Mouse (Mus musculus): ENCODE measurements around the gene Lrrc1.

Lrrc1 gene

DNA sequence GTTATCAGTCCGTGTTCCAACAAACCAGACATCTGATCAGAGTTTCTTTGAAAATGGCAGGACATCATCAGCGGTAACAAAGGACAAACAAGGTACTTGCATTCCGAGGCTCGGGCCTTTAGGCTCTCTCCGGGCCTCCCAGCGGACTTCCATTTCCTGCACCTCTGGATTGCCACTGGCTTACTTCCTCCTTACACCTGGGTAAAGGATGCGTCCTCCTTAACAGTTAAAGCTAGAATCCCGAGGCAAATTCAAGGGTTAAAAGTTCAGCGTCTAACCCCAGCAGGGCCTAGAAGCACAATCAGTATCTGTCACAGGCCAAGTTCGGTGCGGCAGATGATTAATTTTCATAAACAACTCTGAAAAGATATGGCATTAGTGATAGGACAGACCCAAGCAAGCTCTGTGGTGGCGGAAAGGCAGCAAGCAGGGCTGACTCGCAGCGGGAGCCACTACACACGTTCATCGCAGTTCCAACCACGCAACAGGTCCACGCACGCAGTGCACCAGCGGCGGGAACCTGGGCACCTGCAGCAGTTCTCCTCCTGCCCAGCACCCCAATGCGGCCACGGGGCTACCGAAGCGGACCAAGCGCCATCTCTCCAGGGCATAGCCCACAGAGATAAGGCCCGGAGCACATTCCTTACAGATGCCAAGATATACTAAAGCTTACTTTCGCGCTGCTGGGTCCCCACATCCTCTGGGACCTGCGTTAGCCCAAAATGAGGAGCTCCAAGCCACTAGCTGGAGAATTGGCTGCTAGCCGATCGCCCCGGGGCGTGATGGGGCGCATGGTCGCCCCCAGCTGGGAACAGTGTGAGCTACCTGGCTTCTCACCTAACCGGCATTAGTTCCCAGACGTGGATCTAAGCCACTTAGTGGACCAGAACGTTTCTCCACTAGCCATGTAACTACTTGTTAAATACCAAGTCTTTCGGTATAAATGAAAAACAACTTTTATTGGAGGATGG, 1.0 kb downstream of the Lrrc1 start:
- in situ Hi-C loops (cut with MboI; ENCODE audit: low sequenced_read_pairs) = no loop called here

- in situ Hi-C loops (cut with MboI; ENCODE audit: low sequenced_read_pairs) = no loop called here
These were observed 3.1 kb downstream of the Lrrc1 start for GRCm38 (mm10) chr9:77541556-77541955.

GRCm38 (mm10) chr9:77539232-77539631, 5.4 kb downstream of the Lrrc1 start:
- in situ Hi-C loops (cut with MboI; ENCODE audit: low sequenced_read_pairs) = no loop called here

DNA sequence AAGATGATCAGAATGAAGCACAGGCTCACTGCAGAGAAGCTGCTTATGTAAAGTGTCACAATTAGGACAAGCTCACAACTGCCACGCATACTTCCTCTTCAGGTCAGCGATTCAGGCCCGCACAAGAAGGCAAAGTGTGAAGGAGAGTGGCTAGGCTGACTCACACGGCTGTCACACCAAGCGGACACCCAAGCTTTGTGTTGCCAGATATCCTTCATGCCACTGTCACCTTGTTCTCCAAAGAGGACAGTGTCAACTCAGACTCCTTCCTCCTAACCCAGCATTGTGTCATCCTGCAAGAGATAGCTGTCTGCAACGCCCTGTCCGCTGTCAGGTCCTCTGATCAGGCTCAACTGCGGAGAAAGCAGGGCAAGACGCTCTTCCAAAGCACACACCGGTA, 7.3 kb downstream of the Lrrc1 start:
- in situ Hi-C loops (cut with MboI; ENCODE audit: low sequenced_read_pairs) = no loop called here

GRCm38 (mm10) chr9:77536832-77537231, 7.8 kb downstream of the Lrrc1 start:
- in situ Hi-C loops (cut with MboI; ENCODE audit: low sequenced_read_pairs) = no loop called here

GRCm38 (mm10) chr9:77536286-77536685, 8.4 kb downstream of the Lrrc1 start:
- in situ Hi-C loops (cut with MboI; ENCODE audit: low sequenced_read_pairs) = no loop called here

- in situ Hi-C loops (cut with MboI; ENCODE audit: low sequenced_read_pairs) = no loop called here
These were observed 9.5 kb downstream of the Lrrc1 start for GRCm38 (mm10) chr9:77535021-77535744.

- in situ Hi-C loops (cut with MboI; ENCODE audit: low sequenced_read_pairs) = no loop called here
These were observed 16.2 kb downstream of the Lrrc1 start for GRCm38 (mm10) chr9:77528379-77529041.

- in situ Hi-C loops (cut with MboI; ENCODE audit: low sequenced_read_pairs) = no loop called here
These were observed 17.5 kb downstream of the Lrrc1 start for GRCm38 (mm10) chr9:77527170-77527569.

DNA sequence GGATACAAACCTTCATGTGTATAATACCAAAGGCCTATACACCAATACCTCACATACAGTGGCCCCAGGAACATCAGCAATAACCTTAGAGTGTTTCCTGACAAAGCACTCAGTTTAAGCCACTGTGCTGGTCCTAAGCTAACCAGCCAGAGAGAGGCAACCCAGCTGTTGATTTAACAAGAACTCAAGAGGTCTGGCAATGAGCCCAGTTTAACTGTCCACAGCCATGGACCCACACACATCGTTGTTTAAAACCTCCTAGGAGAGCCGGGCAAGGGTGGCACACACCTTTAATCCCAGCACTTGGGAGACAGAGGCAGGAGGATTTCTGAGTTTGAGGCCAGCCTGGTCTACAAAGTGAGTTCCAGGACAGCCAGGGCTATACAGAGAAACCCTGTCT, 18.0 kb downstream of the Lrrc1 start:
- in situ Hi-C loops (cut with MboI; ENCODE audit: low sequenced_read_pairs) = no loop called here

DNA sequence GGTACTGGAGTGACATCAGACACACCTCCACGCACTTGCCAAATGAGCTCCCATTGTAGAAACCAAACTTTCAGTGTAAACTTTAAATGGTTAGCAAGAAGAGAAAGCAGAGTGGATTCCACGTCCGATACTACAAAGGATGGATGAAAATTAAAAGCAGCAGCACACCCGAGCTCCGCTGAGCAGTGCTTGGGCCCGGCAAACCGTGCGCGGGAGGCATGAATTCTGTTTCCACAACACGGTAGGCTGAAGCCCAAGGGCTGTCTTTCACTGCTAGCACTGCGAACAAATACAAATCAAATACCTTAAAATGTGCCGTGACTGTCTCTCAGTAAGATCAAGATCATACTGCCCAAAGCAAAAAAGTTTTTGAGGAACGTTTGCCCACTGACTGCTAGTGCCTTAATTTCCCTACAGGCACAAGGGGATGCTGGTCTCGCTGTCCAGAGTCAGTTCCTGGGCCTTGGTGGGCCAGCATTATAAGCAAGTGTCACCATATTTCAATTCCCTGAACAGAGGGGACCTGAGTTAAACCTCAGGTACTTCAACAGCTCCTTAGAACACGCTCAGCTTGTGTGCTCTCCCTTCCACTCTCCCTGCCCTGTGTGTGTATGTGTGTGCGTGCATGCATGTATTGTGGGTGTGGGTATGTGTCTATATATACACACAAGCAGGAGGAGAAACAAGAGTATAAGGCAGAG, 18.9 kb downstream of the Lrrc1 start:
- in situ Hi-C loops (cut with MboI; ENCODE audit: low sequenced_read_pairs) = no loop called here

GRCm38 (mm10) chr9:77523793-77524192, 20.9 kb downstream of the Lrrc1 start:
- in situ Hi-C loops (cut with MboI; ENCODE audit: low sequenced_read_pairs) = no loop called here

DNA sequence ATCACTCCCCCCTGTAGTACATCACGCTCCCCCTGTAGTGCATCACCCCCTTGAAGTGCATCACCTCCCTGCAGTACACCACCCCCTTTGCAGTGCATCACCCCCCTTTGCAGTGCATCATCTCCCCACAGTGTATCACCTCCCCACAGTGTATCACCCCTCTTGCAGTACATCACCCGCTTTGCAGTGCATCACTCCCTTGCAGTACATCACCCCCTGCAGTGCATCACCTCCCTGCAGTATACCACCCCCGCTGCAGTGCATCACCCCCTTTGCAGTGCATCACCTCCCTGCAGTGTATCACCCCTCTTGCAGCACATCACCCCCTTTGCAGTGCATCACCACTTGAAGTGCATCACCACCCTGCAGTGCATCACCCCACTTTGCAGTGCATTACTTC, 22.2 kb downstream of the Lrrc1 start:
- in situ Hi-C loops (cut with MboI; ENCODE audit: low sequenced_read_pairs) = no loop called here

GRCm38 (mm10) chr9:77519198-77519597, 25.5 kb downstream of the Lrrc1 start:
- in situ Hi-C loops (cut with MboI; ENCODE audit: low sequenced_read_pairs) = no loop called here

DNA sequence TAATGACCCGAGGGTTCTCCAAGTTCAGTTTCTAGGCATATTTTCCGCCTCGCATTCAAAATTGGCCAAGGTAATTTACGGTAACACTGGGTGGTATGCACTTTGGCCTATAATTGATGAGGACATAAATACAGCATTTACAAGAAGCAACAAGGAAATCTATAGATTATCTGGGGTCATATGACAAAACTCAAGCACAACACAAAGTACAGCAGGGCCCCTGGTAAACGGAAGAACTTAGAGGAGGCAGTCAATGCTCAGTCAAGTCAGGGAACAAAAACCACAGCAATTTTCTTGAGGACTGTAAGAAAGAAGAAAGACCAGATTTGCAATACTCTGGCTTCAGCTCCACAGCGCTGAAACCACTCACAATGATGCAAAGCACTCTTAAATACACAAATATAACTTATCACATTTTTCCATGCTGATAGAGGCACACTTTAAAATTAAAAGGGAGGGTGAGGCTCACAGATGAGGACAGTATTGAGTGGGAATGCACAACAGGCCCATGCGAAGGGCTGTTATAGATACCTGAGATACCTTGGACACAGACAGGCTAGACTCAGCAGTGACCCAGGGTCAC, 27.8 kb downstream of the Lrrc1 start:
- in situ Hi-C loops (cut with MboI; ENCODE audit: low sequenced_read_pairs) = no loop called here

GRCm38 (mm10) chr9:77513892-77514291, 30.8 kb downstream of the Lrrc1 start:
- in situ Hi-C loops (cut with MboI; ENCODE audit: low sequenced_read_pairs) = no loop called here

- in situ Hi-C loops (cut with MboI; ENCODE audit: low sequenced_read_pairs) = no loop called here
These were observed 32.5 kb downstream of the Lrrc1 start for GRCm38 (mm10) chr9:77512220-77512619.

- in situ Hi-C loops (cut with MboI; ENCODE audit: low sequenced_read_pairs) = no loop called here
These were observed 34.1 kb downstream of the Lrrc1 start for GRCm38 (mm10) chr9:77510574-77510973.

DNA sequence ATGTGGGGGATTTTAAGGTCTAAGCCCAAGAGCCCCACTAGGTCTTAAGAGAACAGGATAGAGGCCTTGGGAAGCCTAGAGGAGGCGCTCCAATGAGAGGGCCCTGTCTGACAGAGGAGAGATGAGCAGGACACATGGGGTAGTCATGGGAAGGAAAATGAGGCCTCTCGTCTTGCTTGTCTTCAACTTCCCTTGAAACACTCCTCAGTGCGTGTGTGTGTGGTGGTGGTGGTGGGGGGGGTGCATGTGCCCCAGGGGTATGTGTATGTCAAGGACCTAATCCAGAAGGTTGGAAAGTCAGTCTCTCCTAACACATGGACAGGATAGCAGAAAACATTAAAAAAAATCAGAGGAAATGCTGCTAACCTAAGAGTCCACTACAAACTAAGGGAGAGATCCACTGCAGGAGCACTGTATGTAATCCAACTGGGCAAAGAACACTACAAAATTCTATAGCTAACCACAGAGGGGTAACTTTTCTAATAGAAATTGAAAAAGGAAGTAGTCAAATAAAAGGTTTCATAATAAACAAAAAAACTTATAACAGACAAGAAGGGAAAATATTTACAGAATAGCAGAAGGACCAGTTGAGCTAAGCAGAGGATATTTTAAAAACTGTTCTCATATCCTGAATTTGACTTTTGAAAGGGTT, 36.8 kb downstream of the Lrrc1 start:
- in situ Hi-C loops (cut with MboI; ENCODE audit: low sequenced_read_pairs) = no loop called here

All from CH12F3 (cell line).